Mouse (Mus musculus): ENCODE measurements at regions not wholly inside any gene's neighbourhood (a gene's known extent, or its start where the extent isn't known, plus 50 kb on each side); places are given as distances from the start of the nearest gene placed in this dataset.

DNA sequence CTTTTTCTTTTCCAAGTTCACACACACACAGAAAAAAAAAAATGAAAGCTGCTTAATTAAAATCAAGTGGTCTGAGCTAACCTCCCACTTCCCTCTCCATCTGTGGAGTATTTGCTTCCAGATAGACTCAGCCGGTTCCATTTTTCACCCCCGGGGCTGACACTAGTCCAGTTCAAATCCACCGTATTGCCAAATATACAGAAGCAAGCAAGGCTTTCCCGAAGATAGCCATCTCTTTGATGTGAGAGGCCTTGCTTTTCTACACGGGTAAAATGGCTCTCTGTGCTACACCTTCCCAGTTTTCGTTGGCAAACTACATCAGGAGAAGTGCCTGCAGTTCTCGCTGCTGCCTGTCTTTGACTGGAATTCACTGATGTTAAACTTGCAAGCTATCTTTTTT, 244.1 kb upstream of the Fat1 start:
- no peak for TF ChIP-seq EP300 (IDR thresholded peaks at IDR 0.05; ENCODE audit: low read depth)
- no peak for TF ChIP-seq CTCF (IDR thresholded peaks at IDR 0.05; ENCODE audit: low read depth)
